Mouse (Mus musculus) urinary bladder, adult 2 months (tissue): ENCODE data around the gene Zfp583. TPM values are rescaled to one million over a fixed set of nuclear protein-coding genes. Genes with fewer than 3 reads are reported as not detected.
"Not testable (repeated sequence)": the region's sequence is repeated elsewhere in the genome, so short reads cannot be mapped to it uniquely, and the experiment has no call there.

Experiments used
- DNase-seq: peaks from one replicate; pipeline ENCODE4 v3.0.0; 2022; ENCODE audit warnings: low spot score
- polyA plus RNA-seq: library from polyadenylated mRNA; depleted of rRNA; stranded (reverse); fragments of >200 nt; gene quantifications from 2 replicates; pipeline ENCODE4 v1.2.3, GENCODE M21; 2012; rRNA removed

The Zfp583 gene
- 2.8 TPM in 2 replicates for polyA plus RNA-seq

GRCm38 (mm10) chr7:6331233-6331956 lies at the start of gene Zfp583:
Gene Zfp583, minus strand, starts transcription at chr7:6331285.
- peak; percentile 58 for DNase-seq

DNA sequence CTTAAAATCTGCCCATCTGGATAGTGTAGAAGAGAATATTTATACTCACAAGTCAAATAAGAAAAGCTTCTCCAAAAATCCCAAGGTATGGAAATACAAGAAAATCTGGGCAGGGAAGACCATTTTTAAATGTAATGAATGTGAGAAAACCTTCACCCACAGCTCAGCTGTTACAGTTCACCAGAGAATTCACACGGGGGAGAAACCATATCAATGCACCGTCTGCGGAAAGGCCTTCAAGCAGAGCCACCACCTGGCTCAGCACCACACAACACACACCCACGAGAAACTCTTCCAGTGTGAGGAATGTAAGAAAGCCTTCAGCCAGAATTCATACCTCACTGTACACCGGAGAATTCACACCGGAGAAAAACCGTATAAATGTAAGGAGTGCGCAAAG lies 47.4 kb upstream of the Zfp583 start:
- DNase-seq: no peak

DNA sequence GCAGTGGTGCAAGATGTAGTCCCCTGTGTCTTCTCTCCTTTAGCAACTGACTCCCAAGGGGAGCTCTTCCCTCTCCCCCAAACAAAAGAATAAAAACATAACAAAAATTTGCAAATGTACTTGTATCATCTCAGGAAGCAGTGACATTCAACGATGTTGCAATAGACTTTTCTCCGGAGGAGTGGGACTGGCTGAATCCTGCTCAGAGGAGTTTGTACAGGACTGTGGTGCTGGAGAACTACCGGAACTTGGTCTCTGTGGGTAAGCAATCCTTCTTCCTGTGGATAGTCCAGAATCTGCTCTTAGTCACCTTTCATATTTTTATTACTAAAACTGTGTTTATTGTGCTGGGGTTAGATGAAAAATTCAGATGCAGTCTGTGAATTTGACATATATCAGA lies 41.9 kb upstream of the Zfp583 start:
- DNase-seq: no peak

DNA sequence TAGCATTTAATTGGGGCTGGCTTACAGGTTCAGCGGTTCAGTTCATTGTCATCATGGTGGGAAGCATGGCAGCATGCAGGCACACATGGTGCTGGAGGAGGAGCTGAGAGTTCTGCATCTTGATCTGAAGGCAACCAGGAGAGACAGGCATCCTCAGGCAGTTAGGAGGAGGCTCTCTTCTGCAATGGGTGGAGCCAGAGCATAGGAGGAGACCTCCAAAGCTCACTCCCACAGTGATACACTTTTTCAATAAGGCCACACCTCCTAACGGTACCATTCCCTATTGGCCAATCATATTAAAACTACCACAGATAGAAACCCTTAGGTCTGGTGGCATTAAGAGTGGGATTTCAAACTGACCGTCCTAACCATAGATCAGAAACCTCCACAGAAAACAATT lies 38.4 kb upstream of the Zfp583 start:
- no peak for DNase-seq

- not testable (repeated sequence) for DNase-seq
Observed at GRCm38 (mm10) chr7:6368146-6368545, 37.1 kb upstream of the Zfp583 start.

DNA sequence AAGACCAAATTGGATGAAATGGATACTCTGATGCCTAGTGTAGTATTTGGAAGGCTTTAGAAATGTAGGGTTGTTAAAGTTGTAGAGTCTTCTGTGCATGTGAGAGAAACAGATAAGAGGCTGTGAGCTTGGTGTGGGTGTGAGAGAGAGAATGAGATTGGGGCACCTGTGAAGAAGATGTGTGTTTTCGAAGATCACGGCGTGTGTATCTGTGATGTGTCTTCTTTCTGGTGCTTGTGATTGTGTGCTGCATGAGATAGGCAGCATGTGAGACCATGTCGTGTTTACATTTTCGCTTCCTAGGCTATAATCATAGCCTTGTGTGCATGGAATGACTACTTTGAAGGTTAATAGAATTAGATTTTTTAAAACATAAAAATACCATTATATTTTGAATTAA lies 36.1 kb upstream of the Zfp583 start:
- DNase-seq: no peak

DNA sequence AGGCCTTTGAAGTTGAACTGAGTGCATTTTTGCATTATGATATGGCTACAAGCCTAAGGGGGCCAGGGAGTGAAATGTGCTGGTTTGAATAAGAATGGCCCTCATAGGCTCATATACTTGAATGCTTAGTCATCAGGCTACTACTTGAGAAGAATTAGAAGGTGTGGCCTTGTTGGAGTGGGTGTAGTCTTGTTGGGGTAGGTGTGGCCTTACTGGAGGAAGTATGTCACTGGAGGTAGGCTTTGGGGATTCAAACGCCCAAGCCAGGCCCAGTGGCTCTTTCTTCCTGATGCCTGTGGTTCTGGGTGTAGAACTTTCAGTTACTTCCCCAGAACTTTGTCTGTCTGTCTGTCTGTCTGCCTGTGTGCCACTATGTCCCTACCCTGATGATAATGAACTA lies 33.7 kb upstream of the Zfp583 start:
- no peak for DNase-seq

DNA sequence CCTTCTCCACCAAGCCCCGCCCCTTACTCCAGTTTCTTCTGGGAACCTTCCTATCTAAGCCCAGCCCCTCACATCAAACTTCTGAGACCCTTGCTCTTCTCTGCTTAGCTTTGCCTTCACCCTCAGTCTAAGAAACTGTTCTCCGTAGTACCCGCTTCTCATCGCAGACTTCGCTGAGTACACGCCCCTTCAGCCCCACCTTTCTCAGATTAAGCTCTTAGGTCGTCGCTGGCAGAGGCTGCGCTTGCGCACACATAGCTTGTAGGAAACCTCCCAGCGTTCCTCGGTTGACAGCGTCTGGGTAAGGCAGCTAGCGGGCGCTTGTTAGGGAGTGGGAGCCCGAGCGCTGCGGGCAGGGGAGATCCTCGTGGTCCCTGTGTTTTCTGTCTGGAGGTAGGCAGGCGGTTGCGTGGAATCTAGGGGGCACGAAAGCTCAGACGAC lies 32.0 kb upstream of the Zfp583 start, which contains the start of gene Zfp78:
Gene Zfp78 (plus strand): TSS at position 234 of the 442 bp plus-strand sequence.
- DNase-seq: no peak

DNA sequence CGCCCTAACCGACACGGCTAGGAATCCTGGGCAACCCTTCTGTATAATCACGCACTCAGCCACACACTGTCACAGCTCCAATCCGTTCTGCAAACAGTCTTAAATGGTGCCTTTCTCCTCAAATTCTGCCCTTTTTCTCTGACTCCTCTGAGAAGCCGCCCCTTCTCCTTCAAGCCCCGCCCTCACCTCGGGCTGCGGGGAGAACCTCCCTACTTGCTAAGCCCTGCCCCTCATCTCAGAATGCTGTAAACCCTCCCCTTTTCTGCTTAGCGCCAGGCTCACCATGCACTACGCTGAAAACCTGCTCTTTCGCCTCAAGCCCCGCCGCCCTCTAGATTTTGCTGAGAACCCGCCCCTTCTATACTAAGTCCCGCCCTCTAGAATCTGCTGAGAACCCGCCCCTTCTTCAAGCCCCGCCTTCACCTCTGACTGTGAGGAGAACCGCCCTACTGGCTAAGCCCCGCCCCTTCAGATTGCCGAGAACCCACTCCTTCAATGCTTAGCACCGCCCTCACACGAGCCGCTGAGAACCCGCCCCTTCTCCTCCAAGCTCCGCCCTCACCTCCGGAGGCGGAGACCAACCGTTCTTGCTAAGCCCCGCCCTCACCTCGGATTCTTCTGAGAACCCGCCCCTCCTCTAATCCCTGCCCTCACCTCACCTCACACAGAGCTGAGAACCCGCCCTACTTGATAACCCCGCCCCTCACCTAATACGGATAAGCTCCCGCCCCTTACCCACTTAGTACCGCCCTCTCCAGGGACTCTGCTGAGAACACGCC lies 31.4 kb upstream of the Zfp583 start:
- DNase-seq: peak; percentile 84

DNA sequence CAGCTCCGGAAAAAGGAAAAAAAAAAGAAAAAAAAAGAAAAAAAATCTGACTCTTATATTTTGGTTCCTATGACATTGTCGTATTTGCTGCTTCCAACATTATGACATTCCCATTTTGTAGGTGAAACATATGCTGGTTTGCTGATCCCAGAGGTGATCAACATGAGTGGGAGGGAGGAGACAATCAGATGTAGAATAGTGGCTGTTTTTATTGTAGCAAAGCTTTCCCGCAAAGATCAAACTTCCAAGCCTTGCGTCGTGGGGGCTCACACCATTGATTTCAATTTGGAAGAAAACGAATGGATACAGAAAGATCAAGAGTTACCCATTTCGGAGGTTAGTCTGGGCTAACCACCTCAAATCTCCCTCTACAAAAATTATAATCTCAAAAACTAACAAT lies 30.7 kb upstream of the Zfp583 start:
- DNase-seq: no peak

DNA sequence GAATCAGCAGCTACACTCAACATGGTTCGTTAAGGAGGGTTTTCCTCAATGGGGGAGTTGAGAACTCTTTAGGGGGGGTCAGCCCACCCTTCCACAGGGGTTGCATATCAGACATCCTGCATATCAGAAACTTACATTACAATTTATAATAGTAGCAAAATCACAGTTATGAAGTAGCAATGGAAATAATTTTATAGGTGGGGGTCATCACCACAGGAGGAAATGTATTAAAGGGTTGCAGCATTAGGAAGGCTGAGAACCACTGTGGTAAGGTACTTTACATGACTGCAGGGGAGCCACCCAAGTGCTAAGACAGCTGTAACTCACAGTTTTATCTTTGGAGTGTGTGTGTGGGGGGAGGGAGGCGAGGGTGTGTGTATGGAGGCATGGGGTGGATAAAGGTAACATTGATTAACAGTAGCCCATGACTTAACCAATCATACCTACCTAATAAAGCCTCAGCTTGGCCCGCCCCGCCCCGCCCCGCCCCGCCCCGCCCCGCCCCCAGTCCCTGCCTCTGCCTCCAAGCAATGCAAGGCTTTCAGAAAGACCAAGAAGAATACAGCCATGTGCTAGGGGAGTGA lies 29.5 kb upstream of the Zfp583 start:
- DNase-seq: no peak

DNA sequence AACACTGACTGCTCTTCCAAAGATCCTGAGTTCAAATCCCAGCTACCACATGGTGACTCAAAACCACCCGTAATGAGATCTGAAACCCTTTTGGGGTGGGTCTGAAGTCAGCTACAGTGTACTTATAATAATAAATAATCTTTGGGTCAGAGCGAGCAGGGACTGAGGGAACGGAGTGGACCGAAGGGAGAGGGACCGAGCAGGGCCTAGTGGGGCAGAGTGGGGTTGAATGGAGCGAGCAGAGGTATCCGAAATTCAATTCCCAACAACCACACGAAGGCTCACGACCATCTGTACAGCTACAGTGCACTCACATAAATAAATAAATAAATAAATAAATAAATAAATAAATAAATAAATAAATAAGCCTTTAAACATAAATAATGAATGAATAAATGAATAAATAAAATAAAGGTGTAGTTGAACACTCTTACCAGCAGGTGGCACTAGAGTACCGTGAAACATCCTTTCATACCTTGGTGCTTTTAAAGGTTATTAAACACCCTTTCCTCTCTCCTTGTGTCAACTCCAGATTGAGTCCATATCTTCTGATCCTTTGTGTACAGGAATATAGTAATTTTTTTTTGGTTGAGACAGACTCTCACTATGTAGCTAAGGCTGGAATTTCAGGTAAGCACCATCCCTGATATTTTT lies 28.0 kb upstream of the Zfp583 start:
- DNase-seq: no peak

DNA sequence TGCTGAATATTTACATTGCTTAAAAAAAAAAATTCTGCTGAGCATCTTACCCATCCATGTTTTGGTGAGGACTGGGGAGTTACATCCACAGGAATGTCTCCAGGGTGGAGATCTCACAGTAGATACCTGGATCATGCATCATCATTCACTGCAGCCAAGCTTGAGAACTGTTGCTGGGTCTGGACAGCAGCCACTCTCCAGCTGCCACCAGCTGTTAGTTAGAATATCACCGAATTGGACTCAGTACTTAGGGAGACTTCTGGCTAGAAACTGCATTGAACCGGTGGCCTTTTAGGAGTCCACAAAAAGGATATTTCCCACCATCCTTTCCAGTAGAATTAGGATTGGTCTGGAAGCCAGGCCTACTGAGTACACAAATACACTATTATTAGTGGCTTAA lies 27.0 kb upstream of the Zfp583 start:
- no peak for DNase-seq

DNA sequence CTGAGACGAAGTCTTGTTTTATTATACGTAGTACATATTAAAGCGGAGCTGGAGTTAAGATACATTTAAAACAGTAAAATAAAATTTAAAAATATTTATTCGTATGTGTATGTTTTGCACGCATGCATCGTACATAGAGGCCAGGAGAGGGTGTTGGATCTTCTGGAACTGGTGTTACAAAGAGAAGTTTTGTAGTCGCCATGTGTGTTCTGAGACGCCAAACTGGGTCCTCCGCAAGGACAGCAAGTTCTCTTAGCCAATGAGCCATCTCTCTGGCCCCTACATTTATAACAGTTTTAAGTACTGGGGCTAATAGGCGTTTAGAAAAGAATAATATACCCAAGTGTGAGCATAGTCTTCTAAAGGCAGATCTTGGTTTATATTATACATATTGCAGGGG lies 13.0 kb upstream of the Zfp583 start:
- DNase-seq: no peak

DNA sequence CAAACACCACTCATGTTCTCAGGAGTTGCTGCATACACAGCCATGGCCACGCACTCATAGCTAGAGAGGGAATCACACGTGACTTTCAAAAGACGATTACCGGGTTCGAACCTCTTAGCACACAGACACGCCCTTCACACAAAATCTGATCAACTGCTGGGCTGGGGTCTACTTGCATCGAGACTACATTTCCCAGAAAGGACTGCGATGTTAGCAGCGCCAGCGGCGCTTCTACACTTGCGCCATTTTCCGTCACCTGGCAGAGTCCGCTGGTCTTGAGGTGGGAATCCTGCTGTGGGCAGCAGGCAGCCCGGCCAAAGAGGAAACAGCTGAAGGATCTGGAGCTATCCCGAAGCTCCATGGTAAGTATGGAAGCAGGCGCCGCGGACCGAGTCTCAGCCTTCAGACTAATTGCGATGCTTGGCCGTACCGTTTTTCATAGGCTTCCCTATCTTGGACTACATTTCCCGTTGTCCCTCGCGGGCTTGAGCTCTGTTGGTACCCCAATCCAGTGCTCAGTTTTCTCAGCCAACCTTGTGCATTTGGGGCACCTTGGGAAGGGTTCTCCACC lies 12.5 kb upstream of the Zfp583 start, which contains the start of gene Gm3854:
Gene Gm3854 (plus strand): TSS at position 259 of the 571 bp plus-strand sequence.
- DNase-seq: peak; percentile 47

- no peak for DNase-seq
Observed at GRCm38 (mm10) chr7:6339865-6340264, 8.8 kb upstream of the Zfp583 start.

DNA sequence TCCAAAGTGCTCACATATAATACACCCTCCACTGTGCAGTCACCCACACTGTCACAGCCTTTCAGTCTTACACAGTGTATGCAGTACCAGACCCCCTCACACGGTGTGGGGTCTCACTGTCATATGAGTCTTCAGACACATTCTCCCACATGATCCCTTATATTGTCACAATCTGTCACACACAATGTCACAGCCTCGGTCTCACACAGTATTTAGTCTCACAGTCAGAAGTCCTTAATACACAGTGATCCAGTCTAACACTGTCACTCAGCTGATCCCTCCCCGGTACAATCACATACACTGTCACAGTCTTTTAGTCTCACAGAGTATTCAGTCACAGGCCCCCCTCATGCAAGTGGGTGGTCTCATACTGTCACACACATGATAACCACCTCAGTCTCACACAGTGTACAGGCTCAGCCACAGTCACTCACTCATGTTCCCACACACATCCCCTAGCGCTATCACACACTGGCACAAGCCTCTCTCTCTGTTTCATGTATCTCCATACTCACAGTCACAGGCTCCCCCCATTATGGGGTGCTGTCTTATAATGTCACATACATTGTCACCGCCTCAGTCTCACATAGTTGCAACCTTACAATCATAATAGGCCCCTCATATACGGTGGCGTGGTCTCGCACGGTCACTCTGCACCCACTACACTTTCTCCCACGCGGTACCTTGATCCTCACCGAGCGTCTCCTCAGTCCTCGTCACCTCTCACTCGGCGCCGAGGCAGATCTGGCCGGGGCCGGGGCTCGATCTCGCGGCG lies 440 bp downstream of the Zfp583 start:
- DNase-seq: no peak

- DNase-seq: not testable (repeated sequence)
Observed at GRCm38 (mm10) chr7:6300796-6301195, 30.3 kb downstream of the Zfp583 start.

DNA sequence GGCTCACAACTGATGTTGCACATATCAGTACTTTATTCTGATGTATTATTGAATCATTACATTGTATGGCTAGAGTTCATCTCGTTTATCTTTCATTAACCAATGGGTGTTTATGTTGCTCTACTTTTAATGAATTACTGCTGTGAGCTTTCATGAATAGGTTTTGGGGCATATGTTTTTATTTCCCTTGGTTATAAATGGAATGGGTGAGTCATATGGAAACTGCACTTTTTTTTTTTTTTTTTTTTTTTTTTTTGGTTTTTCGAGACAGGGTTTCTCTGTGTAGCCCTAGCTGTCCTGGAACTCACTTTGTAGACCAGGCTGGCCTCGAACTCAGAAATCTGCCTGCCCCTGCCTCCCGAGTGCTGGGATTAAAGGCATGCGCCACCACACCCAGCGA lies 40.0 kb downstream of the Zfp583 start:
- not testable (repeated sequence) for DNase-seq

DNA sequence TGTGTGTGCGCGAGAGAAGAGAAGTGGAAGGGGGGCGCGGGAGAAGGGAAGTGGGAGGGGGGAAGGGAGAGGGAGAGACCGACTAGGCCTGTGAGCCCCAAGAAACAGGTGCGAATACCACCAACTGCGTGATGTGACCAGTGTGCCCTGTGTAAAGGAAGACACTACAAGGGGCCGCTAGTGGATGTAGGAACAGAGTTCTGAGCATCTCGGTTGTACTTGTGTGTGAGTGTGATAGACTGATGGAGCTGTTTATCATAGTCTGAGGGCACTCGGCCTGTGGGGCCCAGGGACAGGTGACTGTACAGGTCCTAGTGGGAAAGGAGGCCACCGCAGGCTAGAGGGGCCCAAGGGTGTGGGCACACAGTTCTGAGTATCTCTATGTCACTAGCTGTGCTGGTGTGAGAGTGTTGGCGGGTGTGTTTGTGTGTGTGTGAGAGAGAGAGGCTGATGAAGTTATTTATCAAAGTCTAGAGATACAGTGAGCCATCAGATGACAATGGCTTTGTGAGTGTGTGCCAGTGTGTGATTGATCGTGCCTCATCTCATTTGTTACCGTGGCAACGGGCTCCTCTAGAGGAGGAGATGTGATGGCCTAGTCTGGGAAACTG lies 44.1 kb downstream of the Zfp583 start:
- no peak for DNase-seq
